Mouse (Mus musculus) retina, postnatal 1 day (tissue): ENCODE results near the gene Vmn1r12.
"Not testable (repeated sequence)": the region's sequence is repeated elsewhere in the genome, so short reads cannot be mapped to it uniquely, and the experiment has no call there.

Experiments
- DNase-seq: peaks from one replicate; pipeline ENCODE4 v3.0.0-alpha.2; 2012

The Vmn1r12 gene

GRCm38 (mm10) chr6:57156619-57157018 lies at the start of gene Vmn1r12:
Gene Vmn1r12 (plus strand): TSS chr6:57156919.
- no peak for DNase-seq

- DNase-seq: no peak
Measured at GRCm38 (mm10) chr6:57109154-57109553, 47.6 kb upstream of the Vmn1r12 start, which contains the start of gene Vmn1r10. Gene Vmn1r10 (plus strand): TSS chr6:57109454.

- no peak for DNase-seq
Measured at GRCm38 (mm10) chr6:57133155-57133554, 23.6 kb upstream of the Vmn1r12 start, which contains the start of gene Vmn1r11. Gene Vmn1r11 (plus strand): TSS chr6:57133455.

- not testable (repeated sequence) for DNase-seq
Measured at GRCm38 (mm10) chr6:57190016-57190415, 33.3 kb downstream of the Vmn1r12 start.

- DNase-seq: not testable (repeated sequence)
Measured at GRCm38 (mm10) chr6:57202990-57203389, 46.3 kb downstream of the Vmn1r12 start, which contains the start of gene Vmn1r13. Gene Vmn1r13 (plus strand): TSS chr6:57203290.
